ENCODE assay signal across 24 mouse cellular contexts in the genomic region with DNA sequence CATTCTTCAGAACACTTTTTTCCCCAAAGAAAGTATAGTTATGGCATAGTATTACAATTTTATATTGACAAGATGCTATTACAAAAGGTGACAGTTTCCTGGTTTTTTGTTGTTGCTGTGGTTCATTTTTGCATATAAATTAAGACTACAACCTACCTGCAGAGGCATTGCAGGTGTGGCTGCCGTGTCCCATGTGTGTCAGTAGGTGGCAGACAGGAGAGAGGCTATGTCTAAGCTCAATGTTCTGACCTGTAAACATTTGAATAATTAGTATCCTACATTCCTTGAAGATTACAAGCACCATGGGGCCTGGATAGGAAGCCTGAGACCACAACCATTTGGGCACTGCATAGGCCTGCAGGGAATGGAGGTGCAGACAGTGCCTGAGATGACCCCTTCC. TPM values are rescaled to one million over a fixed set of nuclear protein-coding genes. Genes with fewer than 3 reads are reported as not detected.
"Had no signal": no experiment of that assay in that cellular context is flagged by ENCODE, and none has a peak within 500 bp of the region (broad histone marks: within the 10 kb centered on the region; RNA-seq: fewer than 3 reads in every experiment).

No protein-coding gene starts in this region.

- H3K4me1 ChIP-seq: limb, embryonic 10.5 days; liver, embryonic 12.5 days; midbrain, embryonic 12.5 days; stomach, embryonic 15.5 days had no signal

- H3K27me3 ChIP-seq: liver, embryonic 12.5 days; midbrain, embryonic 12.5 days; stomach, embryonic 15.5 days had no signal

- H3K27ac ChIP-seq: limb, embryonic 10.5 days; liver, embryonic 12.5 days; macrophage; midbrain, embryonic 12.5 days; stomach, embryonic 15.5 days had no signal

- H3K36me3 ChIP-seq: limb, embryonic 10.5 days; liver, embryonic 12.5 days; midbrain, embryonic 12.5 days; stomach, embryonic 15.5 days had no signal

- H3K9ac ChIP-seq: liver, embryonic 12.5 days; midbrain, embryonic 12.5 days; stomach, embryonic 15.5 days had no signal

- H3K4me3 ChIP-seq: limb, embryonic 10.5 days; liver, embryonic 12.5 days; midbrain, embryonic 12.5 days; myocyte; stomach, embryonic 15.5 days had no signal

- DNase-seq: kidney, adult 8-10 months; kidney, postnatal 14 days; lung, postnatal 14 days; right cerebral cortex, postnatal 4 days; thymus, postnatal 36 days had no signal

- ATAC-seq: liver, embryonic 12.5 days had no signal

- H3K9me3 ChIP-seq: limb, embryonic 10.5 days; liver, embryonic 12.5 days; midbrain, embryonic 12.5 days; stomach, embryonic 15.5 days had no signal

- H3K4me2 ChIP-seq: liver, embryonic 12.5 days; midbrain, embryonic 12.5 days; stomach, embryonic 15.5 days had no signal

RNA-seq across cellular contexts. Expression of a gene that starts 11.2 kb away (rescaled TPM):
- total RNA-seq: layer of hippocampus, adult 8-10 months; layer of hippocampus, postnatal 14 days; left cerebral cortex, adult 18-20 months; left cerebral cortex, postnatal 14 days; megakaryocyte-erythroid progenitor cell, adult 5-6 weeks; neutrophil, adult 5-6 weeks had no signal
- polyA plus RNA-seq: intestine, embryonic 14.5 days; large intestine, adult 2 months; limb, embryonic 10.5 days; limb, embryonic 14.5 days; liver, embryonic 12.5 days; liver, embryonic 16.5 days; macrophage; midbrain, embryonic 12.5 days; myocyte; neural tube, embryonic 11.5 days; spleen, adult 2 months; stomach, embryonic 15.5 days; thymus, postnatal 0 days had no signal
